Mouse (Mus musculus): Measurements from ENCODE around the gene Sgca.
"Not testable (repeated sequence)": the region's sequence is repeated elsewhere in the genome, so short reads cannot be mapped to it uniquely, and the experiment has no call there.

The Sgca gene

GRCm38 (mm10) chr11:94976199-94976598 is at the start of gene Sgca:
Gene Sgca, minus strand, starts transcription at chr11:94976327.
- DNase-seq: no peak

- peak; percentile 43 for DNase-seq
Observed at GRCm38 (mm10) chr11:95025227-95026012, 49.3 kb upstream of the Sgca start.

GRCm38 (mm10) chr11:95024439-95025184 is 48.5 kb upstream of the Sgca start:
- DNase-seq: peak; percentile 71

GRCm38 (mm10) chr11:95023481-95023880 is 47.4 kb upstream of the Sgca start:
- DNase-seq: no peak

GRCm38 (mm10) chr11:95022237-95022992 is 46.3 kb upstream of the Sgca start:
- DNase-seq: no peak

GRCm38 (mm10) chr11:95015484-95015883 is 39.4 kb upstream of the Sgca start:
- DNase-seq: no peak

GRCm38 (mm10) chr11:95012487-95012886 is 36.4 kb upstream of the Sgca start:
- no peak for DNase-seq

- no peak for DNase-seq
Observed at GRCm38 (mm10) chr11:95012075-95012474, 35.9 kb upstream of the Sgca start.

- DNase-seq: no peak
Observed at GRCm38 (mm10) chr11:95011416-95011815, 35.3 kb upstream of the Sgca start.

- DNase-seq: not testable (repeated sequence)
Observed at GRCm38 (mm10) chr11:95010841-95011403, 34.8 kb upstream of the Sgca start.

GRCm38 (mm10) chr11:95010141-95010739 is 34.1 kb upstream of the Sgca start:
- no peak for DNase-seq

- DNase-seq: no peak
Observed at GRCm38 (mm10) chr11:95009629-95010014, 33.5 kb upstream of the Sgca start, which contains the start of gene Samd14. Gene Samd14, plus strand, starts transcription at chr11:95009879.

GRCm38 (mm10) chr11:95008661-95009628 is 32.8 kb upstream of the Sgca start:
- no peak for DNase-seq

GRCm38 (mm10) chr11:95007418-95007817 is 31.3 kb upstream of the Sgca start:
- no peak for DNase-seq

- peak; percentile 71 for DNase-seq
Observed at GRCm38 (mm10) chr11:95006525-95007219, 30.5 kb upstream of the Sgca start.

GRCm38 (mm10) chr11:95006038-95006437 is 29.9 kb upstream of the Sgca start:
- no peak for DNase-seq

GRCm38 (mm10) chr11:95004937-95005198 is 28.7 kb upstream of the Sgca start:
- no peak for DNase-seq

- DNase-seq: no peak
Observed at GRCm38 (mm10) chr11:95004136-95004936, 28.2 kb upstream of the Sgca start.

- DNase-seq: no peak
Observed at GRCm38 (mm10) chr11:95002705-95003104, 26.6 kb upstream of the Sgca start.
